Mouse (Mus musculus) heart, postnatal 0 days (tissue): Measurements from ENCODE around the gene Eif2s3x.

Source experiments
- CTCF ChIP-seq: IDR thresholded peaks from 2 replicates; pipeline ENCODE4 v1.5.1; 2016; ENCODE audit warnings: antibody characterized with exemption, control low read depth, low read depth
- EP300 ChIP-seq: IDR thresholded peaks from 2 replicates; pipeline ENCODE4 v1.6.1; 2016; ENCODE audit warnings: antibody characterized with exemption, low read depth

GRCm38 (mm10) chrX:94212597-94213321 lies at the start of gene Eif2s3x:
- TF ChIP-seq CTCF (peak; percentile 69), EP300 (peak; percentile 87)
